Mouse (Mus musculus) right cerebral cortex, adult 2 months (tissue): ENCODE data around the gene Rnf224.

Experiments used
- DNase-seq, 2 experiments: peaks; one replicate each; pipeline ENCODE4 v3.0.0; 2021 to 2022; ENCODE audit warnings: low spot score in 2 of 2

The Rnf224 gene

DNA sequence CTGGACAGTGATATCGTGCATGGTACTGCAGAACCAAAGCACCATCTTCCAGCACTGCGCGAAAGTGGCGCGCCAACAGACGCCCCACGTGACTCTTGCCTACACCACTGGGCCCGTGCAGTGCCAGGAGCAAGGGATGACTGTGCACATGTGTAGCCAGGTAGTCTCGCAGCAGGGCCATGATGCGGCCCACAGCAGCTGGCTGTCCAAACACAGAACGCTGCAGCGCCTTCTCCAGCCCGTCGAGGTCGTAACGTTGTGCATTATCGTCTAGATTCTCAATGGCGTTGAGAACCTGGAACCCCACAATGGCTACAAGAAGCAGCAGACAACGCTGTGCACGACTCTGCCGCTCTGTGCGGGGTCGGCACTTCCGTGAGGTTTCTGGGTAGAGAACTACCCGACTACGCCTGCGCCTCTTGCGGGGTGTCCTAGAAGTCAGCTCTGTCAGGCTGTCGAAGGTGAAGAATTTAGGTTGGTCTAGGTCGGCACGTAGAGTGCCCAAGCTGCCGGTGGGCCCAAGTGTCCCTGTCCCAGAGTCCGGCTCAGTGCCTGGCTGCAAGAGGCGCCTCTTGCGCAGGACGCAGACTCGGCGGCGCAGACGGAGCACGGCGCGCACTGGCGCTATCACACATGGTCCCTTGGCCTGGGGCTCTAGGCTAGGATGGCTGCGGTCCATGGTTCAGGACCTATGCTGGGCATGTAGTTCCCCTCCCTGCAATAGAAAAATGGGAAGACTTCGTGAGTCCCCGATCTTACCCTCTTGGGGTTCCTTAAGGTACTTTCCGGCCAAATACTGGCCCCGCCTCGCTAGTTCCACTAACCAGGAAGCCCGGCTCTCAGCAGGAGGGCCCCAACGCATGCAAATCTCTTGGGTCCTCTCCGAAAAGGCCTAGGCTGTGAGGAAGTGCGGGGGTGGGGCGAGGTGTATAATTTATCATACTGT is 41.1 kb downstream of the Rnf224 start:
- DNase-seq, result no peak

DNA sequence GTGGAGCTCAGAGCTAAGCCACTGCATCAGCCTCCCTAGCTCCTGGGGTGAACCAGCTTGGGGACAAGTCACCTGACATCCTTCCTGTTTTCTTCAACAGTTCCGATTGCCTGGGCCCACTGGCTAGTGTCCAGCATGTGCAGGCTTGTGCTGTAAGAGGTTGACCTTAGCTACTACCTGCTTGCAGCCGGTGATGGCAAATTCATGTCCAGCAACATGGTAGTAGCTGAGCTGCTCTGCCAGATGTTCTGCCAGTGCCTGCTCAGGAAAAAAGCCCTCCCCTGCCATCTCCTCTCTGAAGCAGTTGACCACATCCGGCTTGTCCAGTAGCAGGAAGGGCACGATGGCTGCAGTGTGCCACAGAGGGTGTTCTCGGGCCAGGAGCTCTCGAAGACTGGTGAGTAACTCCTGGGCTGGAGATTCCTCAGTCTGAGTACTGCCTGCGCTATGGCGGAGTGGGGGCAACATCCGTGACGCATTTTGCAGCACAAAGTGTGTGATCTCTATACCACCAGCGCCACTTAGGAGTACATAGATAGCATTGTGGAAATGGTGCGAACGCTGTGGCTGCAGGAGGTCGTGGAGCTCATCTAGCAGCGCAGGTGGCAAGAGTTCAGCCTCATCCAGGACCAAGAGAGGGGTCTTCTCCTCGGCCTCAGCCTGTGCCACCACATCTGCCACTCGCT is 42.0 kb downstream of the Rnf224 start:
- DNase-seq, result no peak

DNA sequence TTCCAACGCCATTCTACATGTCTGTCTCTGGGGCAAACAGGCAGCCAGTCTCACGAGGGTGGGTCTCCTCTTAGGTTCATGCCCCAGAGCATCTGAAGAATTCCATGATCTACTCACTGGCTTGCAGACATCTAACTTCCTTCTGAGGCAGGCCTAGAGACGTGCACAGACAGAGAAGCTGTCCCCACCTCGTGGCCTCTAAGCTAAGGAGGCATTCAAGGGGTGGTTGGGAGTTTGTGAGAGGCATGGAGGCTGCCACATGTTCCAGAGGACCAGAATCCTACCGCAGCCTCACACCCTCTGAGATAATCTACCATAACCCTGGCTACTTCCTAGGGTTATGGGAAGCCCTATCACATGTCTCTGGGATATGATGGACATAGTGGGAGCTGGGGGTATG is 42.6 kb downstream of the Rnf224 start:
- DNase-seq, result no peak

DNA sequence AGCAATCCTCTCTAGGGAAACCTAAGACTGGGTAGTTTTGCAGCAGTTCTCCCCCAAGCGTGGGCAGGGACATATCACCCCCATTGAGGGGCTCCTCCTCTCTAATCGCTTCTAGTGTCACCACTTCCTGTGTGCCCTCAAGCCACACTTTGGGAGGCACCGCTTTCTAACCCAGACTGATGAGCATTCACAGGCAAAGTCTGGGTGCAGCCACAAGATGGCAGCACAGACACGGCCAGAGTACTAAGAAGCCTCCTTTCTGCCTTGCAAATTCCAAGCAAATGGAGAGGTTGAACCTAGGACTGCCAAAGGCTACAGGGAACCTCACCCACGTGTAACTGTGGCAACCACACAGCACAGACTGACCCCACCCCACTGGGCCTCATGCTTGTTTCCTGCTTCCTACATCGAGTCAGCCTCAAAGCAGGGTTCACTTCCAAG is 43.2 kb downstream of the Rnf224 start:
- DNase-seq, result peak; percentile 87

DNA sequence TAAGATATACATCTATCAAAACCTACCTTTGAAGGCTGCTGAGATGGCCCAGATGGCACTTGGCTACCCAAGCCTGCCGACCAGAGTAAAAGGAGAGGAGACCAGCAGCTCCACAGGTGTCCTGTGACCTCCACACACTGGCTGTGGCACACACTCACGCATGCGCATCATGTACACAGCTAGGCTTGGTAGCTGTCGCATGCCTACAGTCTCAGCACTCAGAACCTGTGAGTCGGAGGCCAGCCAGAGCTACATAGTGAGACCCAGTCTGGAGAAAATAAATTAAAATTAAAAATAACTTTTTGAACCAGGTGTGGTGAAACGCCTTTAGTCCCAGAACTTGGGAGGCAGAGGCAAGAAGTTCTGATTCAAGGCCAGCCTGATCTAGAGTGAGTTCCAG is 48.7 kb downstream of the Rnf224 start:
- DNase-seq, result no peak

DNA sequence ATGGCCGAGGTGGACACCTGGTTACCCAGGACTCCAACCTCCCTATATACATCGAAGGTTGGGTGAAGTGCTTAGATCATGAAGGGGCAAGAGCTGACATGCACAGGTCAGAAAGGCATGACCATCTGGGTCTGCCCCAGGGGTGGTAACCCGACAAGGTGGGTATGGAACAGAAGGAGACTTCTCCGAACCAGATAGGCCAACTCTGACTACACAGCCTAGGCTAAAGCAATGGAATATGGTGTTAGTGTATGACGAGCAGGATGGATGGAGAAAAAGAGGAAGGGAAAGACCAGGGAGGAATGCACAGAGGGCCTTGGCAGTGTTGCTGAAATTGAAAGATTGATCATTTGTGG is 50.0 kb downstream of the Rnf224 start:
- no peak for DNase-seq

DNA sequence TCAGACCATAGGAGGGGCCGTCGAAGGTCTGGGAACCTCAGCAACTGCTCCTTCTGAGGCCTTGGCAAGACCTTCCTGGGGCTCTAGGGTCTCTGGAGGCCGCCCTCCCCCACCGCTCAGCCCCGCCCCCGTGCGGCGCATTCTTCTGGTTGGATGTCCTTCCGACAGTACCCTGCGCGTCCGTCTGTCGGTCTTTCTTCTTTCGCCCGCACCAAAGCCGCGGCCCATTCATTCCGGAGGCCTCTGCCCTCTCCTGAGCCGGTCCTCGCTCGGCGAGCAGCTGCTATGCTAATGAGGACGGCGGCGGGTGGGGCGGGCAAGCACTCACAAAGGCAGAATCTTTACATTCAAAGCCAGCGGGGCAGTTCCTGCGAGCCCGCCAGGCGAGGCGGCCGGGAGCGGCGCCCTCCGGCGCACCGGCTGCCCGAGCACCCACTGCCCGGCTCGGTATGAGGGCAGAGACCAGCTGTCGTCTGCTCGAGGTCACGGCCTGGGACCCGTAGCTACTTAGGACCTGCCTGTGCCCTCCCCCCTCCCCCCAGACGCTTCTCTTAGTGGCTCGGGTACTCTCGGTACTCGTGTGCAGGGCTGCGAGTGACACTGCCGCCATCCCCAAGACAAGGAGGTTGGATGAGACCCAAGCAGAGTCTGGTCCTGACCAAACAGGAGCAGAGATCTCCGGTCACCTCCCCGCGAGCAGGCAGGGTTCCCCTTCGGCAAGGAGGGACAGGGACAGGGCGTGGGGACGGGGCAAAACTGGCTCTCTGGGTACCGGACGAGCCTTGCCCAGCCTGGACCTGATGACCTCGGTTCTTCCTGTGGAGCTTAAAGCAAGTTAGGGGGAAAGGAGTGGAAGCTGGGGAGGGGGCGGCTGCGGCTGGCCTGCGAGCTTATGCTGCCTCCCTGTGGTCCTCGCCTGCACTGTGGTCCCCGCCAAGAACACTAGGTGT is 50.7 kb downstream of the Rnf224 start:
- DNase-seq, result peak in 1 of 2 experiments; percentile 45

DNA sequence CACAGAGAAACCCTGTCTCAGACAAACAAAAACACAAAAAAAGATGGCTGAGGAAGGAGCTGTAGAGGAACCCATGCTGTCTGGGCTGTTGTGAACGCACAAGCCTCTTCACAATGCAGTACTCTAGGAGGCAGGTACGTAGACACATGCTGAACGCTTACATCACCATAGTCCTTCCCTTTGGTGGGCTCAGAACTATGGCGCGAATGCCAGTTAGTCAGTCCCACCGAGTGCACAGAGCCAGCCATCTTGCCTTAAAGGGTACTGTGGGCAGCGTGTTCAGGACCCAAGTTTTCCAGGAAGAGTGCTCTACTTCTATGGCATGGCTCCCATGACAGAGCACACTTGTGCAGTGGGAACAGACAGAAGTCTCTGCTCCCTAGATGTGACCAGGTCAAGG is 52.1 kb downstream of the Rnf224 start:
- no peak for DNase-seq
